Mouse (Mus musculus): ENCODE data around the gene Slc4a4.

- TF ChIP-seq CTCF (IDR thresholded peaks at IDR 0.05; ENCODE audit: low read depth) = no peak
- TF ChIP-seq EP300 (IDR thresholded peaks at IDR 0.05; ENCODE audit: low read depth) = no peak
These were observed 103.7 kb downstream of the Slc4a4 start for GRCm38 (mm10) chr5:88990196-88990747.
